Mouse (Mus musculus): ENCODE measurements around the gene Mtor. TPM values are rescaled to one million over a fixed set of nuclear protein-coding genes. Genes with fewer than 3 reads are reported as not detected.

Gene Mtor
- total and polyA plus RNA-seq, 2 experiments from 2014 or later = 20.5 to 31.2 TPM

DNA sequence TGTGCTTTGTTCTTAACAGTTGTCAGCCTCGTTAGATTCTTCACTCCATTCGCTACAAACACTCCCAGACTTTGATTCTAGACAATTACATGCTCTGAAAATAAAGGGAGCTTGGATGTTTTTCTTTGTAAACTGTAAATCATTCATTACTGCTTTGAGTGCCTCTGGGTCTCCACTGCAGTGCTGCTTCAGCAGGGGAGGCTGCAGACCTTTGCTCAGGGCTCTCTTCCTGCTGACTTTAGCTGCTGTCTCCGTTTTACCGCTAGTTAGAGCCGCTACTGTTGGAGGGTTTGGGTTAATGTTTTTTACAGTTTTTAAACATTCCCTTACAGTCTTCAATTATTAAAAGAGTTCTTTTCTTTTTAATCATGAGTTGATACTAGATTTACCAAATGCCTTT, 25.1 kb downstream of the Mtor start:
- Histone ChIP-seq H3K9me3 (replicated peaks; ENCODE audit: control insufficient read depth, low read length) (no peaks in the 10 kb centered on the region), H3K27me3 (ENCODE audit: control insufficient read depth, insufficient read depth, low read length) (no peaks in the 10 kb centered on the region), H3K27ac (ENCODE audit: low read depth) (no peak overlapping the region), H3K4me3 (ENCODE audit: low read depth, low read length) (no peak overlapping the region), H3K36me3 (replicated peaks; ENCODE audit: control insufficient read depth, insufficient read depth, low read length) (peaks cover 91% of the 10 kb centered on the region), H3K4me2 (ENCODE audit: low read depth, low read length) (no peak overlapping the region), H3K9ac (replicated peaks; ENCODE audit: low read depth, low read length) (no peak overlapping the region), H3K4me1 (ENCODE audit: control insufficient read depth, insufficient read depth) (no peaks in the 10 kb centered on the region)
- ATAC-seq (ENCODE audit: insufficient read depth, low read depth) (no peak), DNase-seq (ENCODE audit: low spot score) (no peak)
- WGBS = 90% methylated on average over 5 of the region's 5 CpGs
- TF ChIP-seq EP300 (IDR thresholded peaks at IDR 0.05; ENCODE audit: low read depth) = no peak
- no peak for TF ChIP-seq CTCF (IDR thresholded peaks at IDR 0.05; ENCODE audit: low read depth)

DNA sequence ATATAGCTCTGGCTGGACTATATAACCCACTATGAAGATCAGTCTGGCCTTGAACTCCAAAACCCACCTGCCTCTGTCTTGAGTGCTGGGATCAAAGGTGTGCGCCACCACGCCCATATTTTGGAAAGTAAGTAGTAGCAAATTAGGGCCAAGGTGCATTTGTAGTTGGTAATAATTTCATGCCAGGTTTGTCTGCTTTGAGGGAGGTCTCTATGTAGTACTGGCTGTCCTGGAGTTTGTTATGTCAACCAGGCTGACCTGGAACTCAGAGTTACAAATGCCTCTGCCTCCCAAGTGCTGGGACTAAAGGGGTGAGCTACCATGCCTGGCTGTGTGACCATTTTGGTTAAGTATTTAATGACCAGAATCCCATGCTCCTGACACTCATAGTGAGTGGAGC, 31.8 kb downstream of the Mtor start:
- TF ChIP-seq CTCF (IDR thresholded peaks at IDR 0.05; ENCODE audit: low read depth) = no peak
- TF ChIP-seq EP300 (IDR thresholded peaks at IDR 0.05; ENCODE audit: low read depth) = no peak
- ATAC-seq (ENCODE audit: insufficient read depth, low read depth) (no peak), DNase-seq (ENCODE audit: low spot score) (no peak)
- Histone ChIP-seq H3K27ac (ENCODE audit: low read depth) (no peak overlapping the region), H3K27me3 (ENCODE audit: control insufficient read depth, insufficient read depth, low read length) (no peaks in the 10 kb centered on the region), H3K4me3 (ENCODE audit: low read depth, low read length) (no peak overlapping the region), H3K9ac (replicated peaks; ENCODE audit: low read depth, low read length) (no peak overlapping the region), H3K9me3 (replicated peaks; ENCODE audit: control insufficient read depth, low read length) (no peaks in the 10 kb centered on the region), H3K4me1 (ENCODE audit: control insufficient read depth, insufficient read depth) (no peaks in the 10 kb centered on the region), H3K36me3 (replicated peaks; ENCODE audit: control insufficient read depth, insufficient read depth, low read length) (peaks cover 95% of the 10 kb centered on the region), H3K4me2 (ENCODE audit: low read depth, low read length) (no peak overlapping the region)
- 93% methylated on average over 2 of the region's 2 CpGs for WGBS

DNA sequence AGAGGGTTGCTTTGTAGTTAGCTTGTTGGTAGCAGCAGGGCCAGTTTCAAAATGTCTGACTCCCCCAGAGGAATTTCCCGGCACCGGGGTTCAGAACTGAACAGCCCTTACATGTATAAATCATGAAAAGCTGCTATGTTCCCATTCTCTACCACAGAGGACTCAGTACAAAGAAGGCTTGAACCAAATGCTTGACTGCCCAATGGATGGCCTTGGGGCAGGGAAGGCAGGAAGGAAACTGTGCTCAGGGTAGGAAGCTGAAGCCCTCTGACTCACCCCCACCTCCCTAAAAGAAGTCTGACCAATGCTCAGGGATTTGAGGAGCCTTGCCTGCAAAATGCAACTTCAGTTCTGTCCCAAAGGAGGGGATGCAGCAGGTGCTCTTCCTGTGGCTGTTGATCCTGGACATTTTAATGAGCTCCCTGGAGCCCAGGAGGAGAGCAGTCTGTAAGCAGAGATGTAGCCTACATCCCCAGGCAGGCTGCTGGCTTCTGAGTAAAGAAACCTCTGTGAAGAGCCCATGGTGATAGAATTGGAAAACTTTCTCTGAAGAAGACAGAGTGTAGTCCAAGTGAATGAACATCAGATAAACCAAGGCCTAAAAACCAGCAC, 33.3 kb downstream of the Mtor start:
- Histone ChIP-seq H3K4me1 (ENCODE audit: control insufficient read depth, insufficient read depth) (no peaks in the 10 kb centered on the region), H3K4me2 (ENCODE audit: low read depth, low read length) (no peak overlapping the region), H3K4me3 (ENCODE audit: low read depth, low read length) (no peak overlapping the region), H3K27ac (ENCODE audit: low read depth) (no peak overlapping the region), H3K27me3 (ENCODE audit: control insufficient read depth, insufficient read depth, low read length) (no peaks in the 10 kb centered on the region), H3K9ac (replicated peaks; ENCODE audit: low read depth, low read length) (no peak overlapping the region), H3K9me3 (replicated peaks; ENCODE audit: control insufficient read depth, low read length) (no peaks in the 10 kb centered on the region), H3K36me3 (replicated peaks; ENCODE audit: control insufficient read depth, insufficient read depth, low read length) (peaks cover 96% of the 10 kb centered on the region)
- no peak for TF ChIP-seq CTCF (IDR thresholded peaks at IDR 0.05; ENCODE audit: low read depth)
- no peak for TF ChIP-seq EP300 (IDR thresholded peaks at IDR 0.05; ENCODE audit: low read depth)
- DNase-seq (ENCODE audit: low spot score) = no peak
- ATAC-seq (ENCODE audit: insufficient read depth, low read depth) = no peak
- WGBS = 81% methylated on average over 2 of the region's 2 CpGs

DNA sequence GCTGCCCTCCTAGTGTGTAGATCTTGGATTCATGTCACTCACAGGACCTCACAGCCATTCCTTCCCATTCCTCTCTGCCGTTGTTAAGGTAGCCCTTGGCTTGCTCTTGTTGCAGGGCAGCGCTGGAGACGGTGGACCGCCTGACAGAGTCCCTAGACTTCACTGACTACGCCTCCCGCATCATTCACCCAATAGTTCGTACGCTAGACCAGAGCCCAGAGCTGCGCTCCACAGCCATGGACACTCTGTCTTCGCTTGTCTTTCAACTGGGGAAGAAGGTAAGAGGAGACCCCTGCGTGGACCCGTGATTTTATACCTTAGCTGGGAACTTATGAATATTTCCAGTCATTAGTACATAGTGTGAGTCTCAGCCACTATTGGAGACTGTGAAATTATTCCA, 36.1 kb downstream of the Mtor start:
- Histone ChIP-seq H3K27me3 (ENCODE audit: control insufficient read depth, insufficient read depth, low read length) (no peaks in the 10 kb centered on the region), H3K9ac (replicated peaks; ENCODE audit: low read depth, low read length) (no peak overlapping the region), H3K4me1 (ENCODE audit: control insufficient read depth, insufficient read depth) (no peaks in the 10 kb centered on the region), H3K4me2 (ENCODE audit: low read depth, low read length) (no peak overlapping the region), H3K4me3 (ENCODE audit: low read depth, low read length) (no peak overlapping the region), H3K27ac (ENCODE audit: low read depth) (no peak overlapping the region), H3K36me3 (replicated peaks; ENCODE audit: control insufficient read depth, insufficient read depth, low read length) (peaks cover 96% of the 10 kb centered on the region), H3K9me3 (replicated peaks; ENCODE audit: control insufficient read depth, low read length) (no peaks in the 10 kb centered on the region)
- DNase-seq (ENCODE audit: low spot score) = no peak
- ATAC-seq (ENCODE audit: insufficient read depth, low read depth) = no peak
- TF ChIP-seq EP300 (IDR thresholded peaks at IDR 0.05; ENCODE audit: low read depth) = no peak
- no peak for TF ChIP-seq CTCF (IDR thresholded peaks at IDR 0.05; ENCODE audit: low read depth)
- 96% methylated on average over 12 of the region's 12 CpGs for WGBS

DNA sequence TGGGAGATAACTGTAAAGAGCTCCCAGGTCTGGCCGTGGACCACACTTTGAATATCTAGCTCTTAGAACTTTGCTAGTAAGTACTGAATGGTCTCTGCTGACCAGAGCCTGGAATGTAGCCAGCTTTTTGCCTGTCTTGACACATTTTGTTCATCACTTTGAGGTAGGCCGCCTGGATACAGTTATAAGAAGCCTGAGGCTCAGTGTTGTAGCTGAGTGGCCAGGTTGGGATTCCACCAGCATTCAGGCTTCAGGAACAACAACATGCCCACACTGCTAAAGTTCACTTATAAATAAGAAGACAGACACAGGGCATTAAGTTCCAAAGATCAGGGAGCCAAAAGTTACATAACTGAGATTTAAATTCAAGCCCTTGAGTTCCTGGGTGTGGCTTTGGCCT, 39.4 kb downstream of the Mtor start:
- TF ChIP-seq EP300 (IDR thresholded peaks at IDR 0.05; ENCODE audit: low read depth) (no peak), CTCF (IDR thresholded peaks at IDR 0.05; ENCODE audit: low read depth) (no peak)
- H3K27ac ChIP-seq (ENCODE audit: low read depth) = no peak overlapping the region
- DNase-seq (ENCODE audit: low spot score) = no peak
- H3K4me2 ChIP-seq (ENCODE audit: low read depth, low read length) = no peak overlapping the region
- no peak for ATAC-seq (ENCODE audit: insufficient read depth, low read depth)
- no peaks in the 10 kb centered on the region for H3K4me1 ChIP-seq (ENCODE audit: control insufficient read depth, insufficient read depth)
- H3K9ac ChIP-seq (replicated peaks; ENCODE audit: low read depth, low read length) = no peak overlapping the region
- 43% methylated on average over 2 of the region's 2 CpGs for WGBS
- no peaks in the 10 kb centered on the region for H3K27me3 ChIP-seq (ENCODE audit: control insufficient read depth, insufficient read depth, low read length)
- H3K36me3 ChIP-seq (replicated peaks; ENCODE audit: control insufficient read depth, insufficient read depth, low read length) = peaks cover 96% of the 10 kb centered on the region
- H3K9me3 ChIP-seq (replicated peaks; ENCODE audit: control insufficient read depth, low read length) = no peaks in the 10 kb centered on the region
- H3K4me3 ChIP-seq (ENCODE audit: low read depth, low read length) = no peak overlapping the region

DNA sequence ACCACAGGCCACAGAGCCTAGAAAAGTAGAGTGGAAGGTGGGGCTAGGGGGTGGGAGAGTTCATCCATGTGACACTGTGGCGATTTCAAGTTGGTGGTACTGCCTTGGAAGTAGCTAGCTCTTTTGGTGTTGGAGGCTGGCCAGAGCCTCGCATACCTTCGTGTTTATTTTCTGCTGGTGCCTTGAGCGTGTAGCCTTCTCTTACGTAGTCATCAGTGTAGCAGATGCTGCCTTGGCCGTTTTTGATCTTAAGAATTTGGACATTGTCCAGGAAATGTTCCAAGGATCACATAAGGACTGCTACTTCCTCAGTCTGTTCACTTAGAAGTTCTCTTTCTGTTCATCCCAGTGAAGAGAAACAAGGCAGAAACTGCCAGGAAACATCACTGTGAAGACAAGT, 42.1 kb downstream of the Mtor start:
- 16% methylated on average over 6 of the region's 6 CpGs for WGBS
- H3K27ac ChIP-seq (ENCODE audit: low read depth) = no peak overlapping the region
- H3K9me3 ChIP-seq (replicated peaks; ENCODE audit: control insufficient read depth, low read length) = no peaks in the 10 kb centered on the region
- H3K4me1 ChIP-seq (ENCODE audit: control insufficient read depth, insufficient read depth) = no peaks in the 10 kb centered on the region
- TF ChIP-seq CTCF (IDR thresholded peaks at IDR 0.05; ENCODE audit: low read depth) = no peak
- TF ChIP-seq EP300 (IDR thresholded peaks at IDR 0.05; ENCODE audit: low read depth) = no peak
- H3K27me3 ChIP-seq (ENCODE audit: control insufficient read depth, insufficient read depth, low read length) = no peaks in the 10 kb centered on the region
- no peak overlapping the region for H3K4me3 ChIP-seq (ENCODE audit: low read depth, low read length)
- no peak overlapping the region for H3K4me2 ChIP-seq (ENCODE audit: low read depth, low read length)
- peaks cover 83% of the 10 kb centered on the region for H3K36me3 ChIP-seq (replicated peaks; ENCODE audit: control insufficient read depth, insufficient read depth, low read length)
- DNase-seq (ENCODE audit: low spot score) (no peak), ATAC-seq (ENCODE audit: insufficient read depth, low read depth) (peak; percentile 37; the same call in 1 of the 2 replicates)
- no peak overlapping the region for H3K9ac ChIP-seq (replicated peaks; ENCODE audit: low read depth, low read length)
